Mouse (Mus musculus) right cerebral cortex, adult 2 months (tissue): Measurements from ENCODE around the gene Urb1.
A peak's percentile ranks its signal among the peaks of the same experiment; 100 is the strongest.

Experiments used
- DNase-seq, 2 experiments: peaks; one replicate each; pipeline ENCODE4 v3.0.0; 2021 to 2022; ENCODE audit warnings: low spot score in 2 of 2

Gene Urb1

GRCm38 (mm10) chr16:90809975-90810715 is at the start of gene Urb1:
Urb1 (minus strand) TSS chr16:90810413.
- peak; percentile 98 for DNase-seq

- DNase-seq, result no peak
Observed at GRCm38 (mm10) chr16:90858206-90858605, 48.0 kb upstream of the Urb1 start.

GRCm38 (mm10) chr16:90856552-90857200 is 46.5 kb upstream of the Urb1 start:
- DNase-seq, result no peak

- DNase-seq, result no peak
Observed at GRCm38 (mm10) chr16:90851621-90852334, 41.6 kb upstream of the Urb1 start.

- no peak for DNase-seq
Observed at GRCm38 (mm10) chr16:90850881-90851280, 40.7 kb upstream of the Urb1 start.

DNA sequence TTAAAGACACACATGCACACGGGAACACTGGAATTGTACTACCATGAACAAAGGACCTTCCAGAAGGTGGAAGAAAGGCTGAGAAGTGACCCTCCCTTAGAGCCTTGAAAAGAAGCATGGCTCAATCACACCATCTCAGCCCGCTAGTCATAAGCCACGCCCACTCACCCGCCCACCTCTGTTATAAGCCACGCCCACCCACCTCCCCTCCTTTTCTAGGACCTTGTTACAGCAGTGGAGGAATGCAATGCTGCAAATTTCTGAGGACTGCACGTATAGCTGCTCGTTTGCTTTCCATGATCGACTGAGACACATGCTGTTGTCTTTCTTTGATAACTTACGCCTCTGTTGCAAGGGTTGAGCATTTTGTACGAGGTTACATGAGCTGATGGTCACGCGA is 39.0 kb upstream of the Urb1 start:
- no peak for DNase-seq

GRCm38 (mm10) chr16:90848697-90849096 is 38.5 kb upstream of the Urb1 start:
- DNase-seq, result no peak

GRCm38 (mm10) chr16:90845591-90845990 is 35.4 kb upstream of the Urb1 start:
- DNase-seq, result no peak

GRCm38 (mm10) chr16:90845038-90845437 is 34.8 kb upstream of the Urb1 start:
- DNase-seq, result no peak

GRCm38 (mm10) chr16:90842164-90842563 is 32.0 kb upstream of the Urb1 start:
- no peak for DNase-seq

DNA sequence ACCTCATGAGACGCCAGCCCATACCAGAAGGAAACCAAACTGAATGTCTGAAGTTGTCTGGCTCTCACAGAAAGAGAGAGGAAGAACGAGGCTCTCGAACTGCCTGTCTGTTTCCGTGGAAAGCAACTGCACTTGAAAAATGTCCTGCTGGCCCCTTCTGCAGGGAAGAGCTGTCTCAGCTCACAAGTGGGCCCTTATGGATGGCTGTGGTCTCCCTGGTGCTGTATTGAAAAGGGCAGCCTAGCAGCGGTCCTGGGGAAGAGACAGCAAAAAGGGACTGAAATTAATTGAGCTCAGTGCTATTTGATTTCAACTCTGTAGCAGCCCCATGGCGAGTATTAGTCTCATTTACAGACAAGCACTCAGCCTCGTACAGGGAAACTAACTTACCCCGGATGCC is 27.2 kb upstream of the Urb1 start:
- DNase-seq, result no peak

- DNase-seq, result no peak
Observed at GRCm38 (mm10) chr16:90833041-90833791, 23.0 kb upstream of the Urb1 start.

- no peak for DNase-seq
Observed at GRCm38 (mm10) chr16:90832495-90832894, 22.3 kb upstream of the Urb1 start.

GRCm38 (mm10) chr16:90831676-90832075 is 21.5 kb upstream of the Urb1 start:
- DNase-seq, result no peak

DNA sequence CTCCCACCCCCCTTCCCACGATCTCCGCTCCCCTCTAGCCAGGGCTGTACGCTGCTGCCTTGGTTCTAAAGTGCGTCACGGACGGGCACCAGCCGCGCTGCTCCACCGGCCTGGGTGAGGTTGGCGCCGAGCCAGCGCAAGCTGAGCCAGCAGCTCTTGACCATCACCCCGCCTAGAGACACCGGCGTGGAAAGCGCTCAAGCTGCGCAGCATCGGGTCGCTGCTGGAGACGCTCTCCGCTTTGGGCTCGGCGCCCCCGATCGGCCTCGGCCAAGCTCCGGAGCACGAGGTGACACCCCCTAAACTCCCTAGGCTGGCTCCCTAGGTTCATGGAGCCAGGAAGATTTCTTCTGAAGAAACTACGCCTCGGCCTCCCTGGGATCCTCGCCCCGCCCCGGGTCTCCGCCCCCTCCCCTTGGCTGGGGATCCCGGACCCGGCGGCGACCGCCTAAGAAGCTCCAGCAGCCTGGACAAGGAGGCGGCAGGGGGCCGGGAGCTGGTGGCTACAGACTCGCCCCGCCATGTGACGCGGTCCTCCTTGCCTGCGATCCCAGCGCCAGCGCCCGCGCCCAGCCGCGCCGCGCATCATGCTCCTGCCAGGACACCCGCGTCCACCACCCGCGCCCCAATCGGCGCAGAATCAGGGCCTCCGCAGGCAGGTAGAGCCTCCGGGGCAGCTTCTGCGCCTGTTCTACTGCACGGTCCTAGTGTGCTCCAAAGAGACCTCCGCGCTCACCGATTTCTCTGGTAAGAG is 20.6 kb upstream of the Urb1 start:
- DNase-seq, result peak; percentile 43 to 58

- peak; percentile 37 to 55 for DNase-seq
Observed at GRCm38 (mm10) chr16:90829894-90830685, 19.9 kb upstream of the Urb1 start.

- no peak for DNase-seq
Observed at GRCm38 (mm10) chr16:90829136-90829535, 18.9 kb upstream of the Urb1 start.

DNA sequence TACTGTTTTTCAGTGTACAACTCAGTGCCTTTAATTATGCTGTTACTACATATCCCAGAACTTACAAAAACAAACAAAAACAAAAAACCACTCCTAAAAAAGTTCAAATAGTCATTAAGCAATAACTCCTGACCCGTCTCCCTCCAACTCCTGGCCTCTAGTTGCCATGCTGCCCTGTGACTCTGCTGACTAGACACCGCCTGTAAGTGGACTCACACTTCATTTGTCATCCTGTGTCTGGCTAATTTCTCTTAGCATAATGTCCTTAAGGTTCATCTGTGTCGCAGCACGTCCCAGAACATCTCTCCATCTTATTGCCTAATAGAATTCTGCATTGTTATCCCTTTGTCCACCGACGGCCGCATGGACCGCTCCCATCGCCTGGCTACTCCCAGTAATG is 17.3 kb upstream of the Urb1 start:
- DNase-seq, result no peak

DNA sequence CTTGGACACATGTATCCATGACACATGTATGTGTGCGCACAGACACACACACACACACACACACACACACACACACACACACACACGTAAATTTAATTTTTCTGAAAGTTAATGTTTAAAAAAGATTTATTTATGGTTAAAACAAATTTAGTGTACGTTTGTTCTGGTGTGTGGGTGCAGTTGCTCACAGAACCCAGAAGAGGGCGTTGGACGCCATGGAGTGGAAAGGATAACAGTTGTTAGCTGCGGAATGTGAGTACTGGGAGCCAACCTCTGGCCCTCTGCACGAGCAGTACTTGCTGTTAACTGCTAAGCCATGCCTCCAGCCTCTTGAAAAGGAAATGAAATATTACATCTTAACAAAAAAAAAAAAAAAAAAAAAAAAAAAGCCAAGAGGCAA is 16.2 kb upstream of the Urb1 start, which contains the start of gene Eva1c:
Gene Eva1c (plus strand): TSS at position 263 of the 400 bp plus-strand sequence.
- DNase-seq, result no peak

DNA sequence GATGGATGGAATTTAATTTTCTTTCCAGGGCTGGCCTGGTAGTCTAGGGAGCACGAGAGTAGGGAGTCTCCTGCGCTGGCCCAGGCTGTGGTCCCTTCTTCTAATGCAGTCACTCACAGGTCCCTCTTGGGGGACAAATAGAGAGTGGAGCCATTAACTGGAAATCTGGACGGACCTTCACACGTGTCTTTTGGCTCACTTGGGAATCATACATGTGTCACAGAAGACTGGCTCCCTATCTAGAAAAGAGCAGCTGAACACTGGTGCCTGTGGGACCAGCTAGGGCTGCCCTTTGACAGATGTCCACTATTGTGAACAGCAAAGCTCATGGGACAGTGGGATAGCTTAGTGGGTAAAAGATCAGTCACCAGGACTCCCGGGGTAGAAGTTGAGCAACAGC is 15.8 kb upstream of the Urb1 start:
- no peak for DNase-seq
